Mouse (Mus musculus) right cerebral cortex, postnatal 25 days (tissue): ENCODE data around the gene Epb41l2.
A peak's percentile ranks its signal among the peaks of the same experiment; 100 is the strongest.

Experiments used
- DNase-seq: peaks from one replicate; pipeline ENCODE4 v3.0.0; 2022

The Epb41l2 gene

GRCm38 (mm10) chr10:25366691-25367090, 7.1 kb downstream of the Epb41l2 start:
- DNase-seq, result no peak

GRCm38 (mm10) chr10:25368928-25369327, 9.3 kb downstream of the Epb41l2 start:
- DNase-seq, result no peak

- DNase-seq, result no peak
Observed at GRCm38 (mm10) chr10:25369691-25370090, 10.1 kb downstream of the Epb41l2 start.

- no peak for DNase-seq
Observed at GRCm38 (mm10) chr10:25371336-25371735, 11.7 kb downstream of the Epb41l2 start.

GRCm38 (mm10) chr10:25371915-25372371, 12.3 kb downstream of the Epb41l2 start:
- DNase-seq, result no peak

GRCm38 (mm10) chr10:25372510-25373148, 13.0 kb downstream of the Epb41l2 start:
- no peak for DNase-seq

GRCm38 (mm10) chr10:25375036-25375435, 15.4 kb downstream of the Epb41l2 start:
- no peak for DNase-seq

GRCm38 (mm10) chr10:25380746-25381481, 21.3 kb downstream of the Epb41l2 start:
- DNase-seq, result no peak

GRCm38 (mm10) chr10:25381951-25382350, 22.4 kb downstream of the Epb41l2 start:
- no peak for DNase-seq

GRCm38 (mm10) chr10:25383171-25383570, 23.6 kb downstream of the Epb41l2 start:
- DNase-seq, result no peak

- no peak for DNase-seq
Observed at GRCm38 (mm10) chr10:25384391-25384790, 24.8 kb downstream of the Epb41l2 start.

GRCm38 (mm10) chr10:25385811-25386580, 26.4 kb downstream of the Epb41l2 start:
- DNase-seq, result no peak

GRCm38 (mm10) chr10:25386868-25387267, 27.3 kb downstream of the Epb41l2 start:
- DNase-seq, result no peak

- DNase-seq, result no peak
Observed at GRCm38 (mm10) chr10:25387268-25387667, 27.7 kb downstream of the Epb41l2 start.

- no peak for DNase-seq
Observed at GRCm38 (mm10) chr10:25392786-25393185, 33.2 kb downstream of the Epb41l2 start.

GRCm38 (mm10) chr10:25393721-25394120, 34.1 kb downstream of the Epb41l2 start:
- DNase-seq, result no peak

- no peak for DNase-seq
Observed at GRCm38 (mm10) chr10:25395236-25395886, 35.8 kb downstream of the Epb41l2 start.

- no peak for DNase-seq
Observed at GRCm38 (mm10) chr10:25396859-25397258, 37.3 kb downstream of the Epb41l2 start.

- peak; percentile 16 for DNase-seq
Observed at GRCm38 (mm10) chr10:25397767-25398690, 38.4 kb downstream of the Epb41l2 start.

- DNase-seq, result no peak
Observed at GRCm38 (mm10) chr10:25399016-25399415, 39.4 kb downstream of the Epb41l2 start.

GRCm38 (mm10) chr10:25400076-25400475, 40.5 kb downstream of the Epb41l2 start:
- DNase-seq, result no peak

- no peak for DNase-seq
Observed at GRCm38 (mm10) chr10:25400646-25401045, 41.0 kb downstream of the Epb41l2 start.
